Mouse (Mus musculus): Measurements from ENCODE around the gene Ccdc137.

Ccdc137 gene

GRCm38 (mm10) chr11:120498891-120499290 is 41.0 kb downstream of the Ccdc137 start:
- DNase-seq (ENCODE audit: low spot score in 2 of 2) = no peak

GRCm38 (mm10) chr11:120499894-120500293 is 42.0 kb downstream of the Ccdc137 start:
- DNase-seq (ENCODE audit: low spot score in 2 of 2) = no peak

- DNase-seq (ENCODE audit: low spot score in 2 of 2) = no peak
Measured at GRCm38 (mm10) chr11:120500357-120500756, 42.4 kb downstream of the Ccdc137 start.

GRCm38 (mm10) chr11:120501018-120501417 is 43.1 kb downstream of the Ccdc137 start:
- no peak for DNase-seq (ENCODE audit: low spot score in 2 of 2)

- no peak for DNase-seq (ENCODE audit: low spot score in 2 of 2)
Measured at GRCm38 (mm10) chr11:120501701-120502100, 43.8 kb downstream of the Ccdc137 start.

GRCm38 (mm10) chr11:120505661-120506060 is 47.7 kb downstream of the Ccdc137 start:
- no peak for DNase-seq (ENCODE audit: low spot score in 2 of 2)

- no peak for DNase-seq (ENCODE audit: low spot score in 2 of 2)
Measured at GRCm38 (mm10) chr11:120506899-120507298, 49.0 kb downstream of the Ccdc137 start.

- no peak for DNase-seq (ENCODE audit: low spot score in 2 of 2)
Measured at GRCm38 (mm10) chr11:120507611-120508289, 49.8 kb downstream of the Ccdc137 start.

GRCm38 (mm10) chr11:120508290-120508870 is 50.5 kb downstream of the Ccdc137 start:
- no peak for DNase-seq (ENCODE audit: low spot score in 2 of 2)

- DNase-seq (ENCODE audit: low spot score in 2 of 2) = no peak
Measured at GRCm38 (mm10) chr11:120509940-120510339, 52.0 kb downstream of the Ccdc137 start.

- DNase-seq (ENCODE audit: low spot score in 2 of 2) = no peak
Measured at GRCm38 (mm10) chr11:120510375-120511030, 52.6 kb downstream of the Ccdc137 start.

- no peak for DNase-seq (ENCODE audit: low spot score in 2 of 2)
Measured at GRCm38 (mm10) chr11:120512790-120513453, 55.0 kb downstream of the Ccdc137 start.

Data from right cerebral cortex, postnatal 10 days (tissue).